Comparison of ENCODE assay signal across 9 mouse cellular contexts in genomic region chr11:117174924-117175323, GRCm38 (mm10). TPM values are rescaled to one million over a fixed set of nuclear protein-coding genes. Genes with fewer than 3 reads are reported as not detected.
DNase-seq lines count a peak whose midpoint lies in the region; ATAC-seq and TF ChIP-seq lines count a peak whose summit lies in the region.
"Had no signal": no experiment of that assay in that cellular context is flagged by ENCODE, and none has a peak within 500 bp of the region (broad histone marks: within the 10 kb centered on the region; RNA-seq: fewer than 3 reads in every experiment).

No protein-coding gene starts in this region.

- H3K4me2 ChIP-seq in limb, embryonic 12.5 days = peak overlapping the region; percentile 54
- peak overlapping the region; percentile 34 for H3K4me2 ChIP-seq in midbrain, embryonic 14.5 days (ENCODE audit: low read length)

- H3K4me3 ChIP-seq in layer of hippocampus, adult 2 months = peak overlapping the region; percentile 13; the same call in 1 of the 2 replicates
- H3K4me3 ChIP-seq in limb, embryonic 12.5 days (replicated peaks) = peak overlapping the region; percentile 29
- no peak overlapping the region for H3K4me3 ChIP-seq in midbrain, embryonic 14.5 days (replicated peaks; ENCODE audit: low read depth, low read length)
- H3K4me3 ChIP-seq: megakaryocyte, embryonic 14.5 days had no signal

- H3K9me3 ChIP-seq in limb, embryonic 12.5 days = peaks cover 8% of the 10 kb centered on the region
- H3K9me3 ChIP-seq in midbrain, embryonic 14.5 days (ENCODE audit: control insufficient read depth, low read length) = 0 out of 2 replicates have a peak, but pooled peaks cover under 1% of the 10 kb centered on the region

- peaks cover 27% of the 10 kb centered on the region for H3K4me1 ChIP-seq in limb, embryonic 12.5 days (replicated peaks)
- H3K4me1 ChIP-seq in midbrain, embryonic 14.5 days (ENCODE audit: control insufficient read depth, insufficient read depth, low read length) = peaks cover 9% of the 10 kb centered on the region; the same call in 1 of the 2 replicates

- TF ChIP-seq CTCF in layer of hippocampus, adult 2 months (conservative IDR thresholded peaks at IDR 0.05) = no peak

- no peaks in the 10 kb centered on the region for H3K36me3 ChIP-seq in limb, embryonic 12.5 days
- no peaks in the 10 kb centered on the region for H3K36me3 ChIP-seq in midbrain, embryonic 14.5 days (ENCODE audit: control insufficient read depth, insufficient read depth, low read length)

- 0 out of 2 replicates have a peak overlapping the region, but pooled peaks have one; percentile 18 for H3K9ac ChIP-seq in limb, embryonic 12.5 days (replicated peaks)
- 0 out of 2 replicates have a peak overlapping the region, but pooled peaks have one; percentile 14 for H3K9ac ChIP-seq in midbrain, embryonic 14.5 days (replicated peaks; ENCODE audit: low read length)

- intact Hi-C loops in heart, postnatal 10 days (cut with DNase I) = loop anchor here (5.0 kb wide), 1 partner anchor 38 kb away; no protein-coding TSS in a partner anchor
- intact Hi-C loops in left cerebral cortex, postnatal 10 days (cut with DNase I) = loop anchor here (10.0 kb wide), 1 partner anchor 260 kb away; the partner anchor contains the start of gene Mgat5b

- H3K27ac ChIP-seq in layer of hippocampus, adult 2 months = peak overlapping the region; percentile 81
- H3K27ac ChIP-seq in limb, embryonic 12.5 days = peak overlapping the region; percentile 91
- H3K27ac ChIP-seq in midbrain, embryonic 14.5 days (replicated peaks; ENCODE audit: low read depth, low read length) = 0 out of 2 replicates have a peak overlapping the region, but pooled peaks have one; percentile 20

- no peaks in the 10 kb centered on the region for H3K27me3 ChIP-seq in limb, embryonic 12.5 days
- H3K27me3 ChIP-seq in midbrain, embryonic 14.5 days (ENCODE audit: control insufficient read depth, insufficient read depth, low read length) = no peaks in the 10 kb centered on the region

- no peak for DNase-seq in layer of hippocampus, adult 2 months (ENCODE audit: low spot score in 2 of 2)
- DNase-seq in layer of hippocampus, postnatal 10 days (ENCODE audit: low spot score in 2 of 2) = no peak
- DNase-seq in embryo, embryonic 9.5 days (ENCODE audit: extremely low spot score) = peak; percentile 56
- peak; percentile 32 to 64 for DNase-seq in heart, postnatal 10 days
- no peak for DNase-seq in midbrain, embryonic 14.5 days
- no peak for DNase-seq in left cerebral cortex, postnatal 10 days (ENCODE audit: extremely low spot score in 1 of 2, low spot score in 2 of 2)
- DNase-seq in frontal cortex, postnatal 25 days (ENCODE audit: low spot score in 2 of 2) = no peak

- WGBS in limb, embryonic 12.5 days = 37% methylated on average over 15 of the region's 15 CpGs
- 44% methylated on average over 15 of the region's 15 CpGs for WGBS in midbrain, embryonic 14.5 days

- no peak; the same call in 1 of the 2 replicates for ATAC-seq in limb, embryonic 12.5 days (ENCODE audit: insufficient number of reproducible peaks, insufficient read depth, low FRiP score, low TSS enrichment, low read depth)
- no peak for ATAC-seq in midbrain, embryonic 14.5 days (ENCODE audit: low FRiP score, low TSS enrichment)

RNA-seq across cellular contexts. Expression of gene Sept9, which starts 24.5 kb away (rescaled TPM):
- total RNA-seq in layer of hippocampus, adult 2 months (2021) = 100 to 1,000 TPM; 102 to 114 TPM
- 10 to 100 TPM; 79.5 to 90.0 TPM for total RNA-seq in layer of hippocampus, postnatal 10 days (2021)
- total RNA-seq in heart, postnatal 10 days (2021) = 10 to 100 TPM; 70.0 to 71.1 TPM
- polyA plus RNA-seq in limb, embryonic 12.5 days (2016; fragmentation: Nextera tagmentation; extraction: Ambion mirVana) = 230 and 234 TPM in 2 replicates
- 91.8 and 97.4 TPM in 2 replicates for polyA plus RNA-seq in midbrain, embryonic 14.5 days (2014; fragmentation: Nextera tagmentation; extraction: Ambion mirVana)
- 10 to 100 TPM; 65.0 to 69.0 TPM for total RNA-seq in left cerebral cortex, postnatal 10 days (2021)

RNA-seq across cellular contexts. Expression of gene Sec14l1, which starts 60.0 kb away (rescaled TPM):
- total RNA-seq in layer of hippocampus, adult 2 months (2021) = 100 to 1,000 TPM; 226 to 239 TPM
- total RNA-seq in layer of hippocampus, postnatal 10 days (2021) = 100 to 1,000 TPM; 151 to 152 TPM
- 10 to 100 TPM; 79.2 to 91.1 TPM for total RNA-seq in heart, postnatal 10 days (2021)
- 52.6 and 57.5 TPM in 2 replicates for polyA plus RNA-seq in limb, embryonic 12.5 days (2016; fragmentation: Nextera tagmentation; extraction: Ambion mirVana)
- 48.7 and 58.1 TPM in 2 replicates for polyA plus RNA-seq in midbrain, embryonic 14.5 days (2014; fragmentation: Nextera tagmentation; extraction: Ambion mirVana)
- 100 to 1,000 TPM; 144 to 145 TPM for total RNA-seq in left cerebral cortex, postnatal 10 days (2021)

Comparison
In these comparisons a context has a peak if more than half of its experiments do, and no peak if none do; other contexts are left out.
1. DNase-seq: peak in embryo, embryonic 9.5 days (single experiment) and heart, postnatal 10 days (2 of 2); none in layer of hippocampus, adult 2 months (0 of 2), layer of hippocampus, postnatal 10 days (0 of 2), midbrain, embryonic 14.5 days (single experiment), left cerebral cortex, postnatal 10 days (0 of 2) and frontal cortex, postnatal 25 days (0 of 2).
2. H3K27ac ChIP-seq: peak in every context shown above with its lines; median percentile 91 in limb, embryonic 12.5 days; 81 in layer of hippocampus, adult 2 months; 20 in midbrain, embryonic 14.5 days.